Mouse (Mus musculus) right cerebral cortex, postnatal 36 days (tissue): ENCODE data around the gene Myo18a.

Source experiments
- DNase-seq, 2 experiments: peaks; one replicate each; pipeline ENCODE4 v3.0.0; 2022; ENCODE audit warnings: low spot score in 2 of 2, mixed read lengths in 1 of 2

Gene Myo18a

GRCm38 (mm10) chr11:77836751-77837150 lies 73.7 kb downstream of the Myo18a start:
- no peak for DNase-seq

- DNase-seq = no peak
Observed at GRCm38 (mm10) chr11:77837856-77838255, 74.8 kb downstream of the Myo18a start.

GRCm38 (mm10) chr11:77840523-77841245 lies 77.6 kb downstream of the Myo18a start:
- no peak for DNase-seq

- no peak for DNase-seq
Observed at GRCm38 (mm10) chr11:77843068-77843905, 80.2 kb downstream of the Myo18a start.

- DNase-seq = no peak
Observed at GRCm38 (mm10) chr11:77843906-77844200, 80.8 kb downstream of the Myo18a start.

- DNase-seq = no peak
Observed at GRCm38 (mm10) chr11:77847599-77848128, 84.6 kb downstream of the Myo18a start.

GRCm38 (mm10) chr11:77848131-77848530 lies 85.1 kb downstream of the Myo18a start:
- no peak for DNase-seq

- DNase-seq = no peak
Observed at GRCm38 (mm10) chr11:77849151-77849550, 86.1 kb downstream of the Myo18a start.

GRCm38 (mm10) chr11:77850401-77851244 lies 87.6 kb downstream of the Myo18a start:
- peak; percentile 67 to 72 for DNase-seq

GRCm38 (mm10) chr11:77851483-77852010 lies 88.5 kb downstream of the Myo18a start:
- DNase-seq = no peak

- no peak for DNase-seq
Observed at GRCm38 (mm10) chr11:77852195-77852594, 89.1 kb downstream of the Myo18a start.

- no peak for DNase-seq
Observed at GRCm38 (mm10) chr11:77852941-77853668, 90.1 kb downstream of the Myo18a start.

- no peak for DNase-seq
Observed at GRCm38 (mm10) chr11:77854641-77855040, 91.6 kb downstream of the Myo18a start.

GRCm38 (mm10) chr11:77855396-77855795 lies 92.3 kb downstream of the Myo18a start:
- DNase-seq = no peak

GRCm38 (mm10) chr11:77857089-77857488 lies 94.0 kb downstream of the Myo18a start:
- no peak for DNase-seq

- no peak for DNase-seq
Observed at GRCm38 (mm10) chr11:77858589-77858988, 95.5 kb downstream of the Myo18a start.

GRCm38 (mm10) chr11:77860947-77861346 lies 97.9 kb downstream of the Myo18a start:
- DNase-seq = peak in 1 of 2 experiments; percentile 56

GRCm38 (mm10) chr11:77862887-77863286 lies 99.8 kb downstream of the Myo18a start:
- no peak for DNase-seq

GRCm38 (mm10) chr11:77864771-77865170 lies 101.7 kb downstream of the Myo18a start:
- DNase-seq = no peak

- DNase-seq = no peak
Observed at GRCm38 (mm10) chr11:77867419-77868083, 104.5 kb downstream of the Myo18a start.
